Mouse (Mus musculus) liver, embryonic 13.5 days (tissue): ENCODE measurements around the gene Irf3. TPM values are rescaled to one million over a fixed set of nuclear protein-coding genes. Genes with fewer than 3 reads are reported as not detected.

ENCODE experiments used
- ATAC-seq: fragments of 200-750 bp; cut with Nextera tagmentation; 2 replicates; pipeline ENCODE4 v1.8.0; 2017; ENCODE audit warnings: low read depth, mild to moderate bottlenecking, moderate number of reproducible peaks, moderate library complexity
- DNase-seq: peaks from one replicate; pipeline ENCODE4 v3.0.0; 2022
- H3K27ac ChIP-seq: fragments of 300-500 bp; sonication (generic); 2 replicates; pipeline ENCODE4 v1.5.1; 2015; ENCODE audit warnings: moderate library complexity, mild to moderate bottlenecking, inconsistent platforms
- H3K27me3 ChIP-seq: fragments of 300-500 bp; sonication (generic); 2 replicates; pipeline ENCODE4 v1.6.1; 2015; ENCODE audit warnings: mild to moderate bottlenecking, inconsistent platforms
- H3K36me3 ChIP-seq: fragments of 300-500 bp; sonication (generic); 2 replicates; pipeline ENCODE4 v1.6.1; 2015; ENCODE audit warnings: mild to moderate bottlenecking, inconsistent platforms
- H3K4me1 ChIP-seq: fragments of 300-500 bp; sonication (generic); replicated peaks from 2 replicates; pipeline ENCODE4 v1.6.1; 2015; ENCODE audit warnings: inconsistent platforms
- H3K4me2 ChIP-seq: fragments of 300-500 bp; sonication (generic); 2 replicates; pipeline ENCODE4 v1.6.1; 2015; ENCODE audit warnings: inconsistent platforms, mild to moderate bottlenecking, moderate library complexity
- H3K4me3 ChIP-seq: fragments of 300-500 bp; sonication (generic); replicated peaks from 2 replicates; pipeline ENCODE4 v1.5.1; 2015; ENCODE audit warnings: mild to moderate bottlenecking, inconsistent platforms
- H3K9ac ChIP-seq: fragments of 300-500 bp; sonication (generic); 2 replicates; pipeline ENCODE4 v1.6.1; 2015; ENCODE audit warnings: mild to moderate bottlenecking, inconsistent platforms
- H3K9me3 ChIP-seq: fragments of 300-500 bp; sonication (generic); replicated peaks from 2 replicates; pipeline ENCODE4 v1.6.1; 2016; ENCODE audit warnings: inconsistent platforms
- WGBS: fragments of 180-500 bp; shearing (Covaris S2); methylation state at CpG from one replicate; pipeline ENCODE4 v1.1.7; 2015; ENCODE audit not compliant: insufficient replicate concordance; 5-methylcytosine and 5-hydroxymethylcytosine counted together
- polyA plus RNA-seq: library from polyadenylated mRNA; unstranded; fragments of >200 nt; fragmentation: Nextera tagmentation; extraction: Ambion mirVana; gene quantifications from 2 replicates; pipeline ENCODE4 v1.2.1, GENCODE M21; 2015

The Irf3 gene
- polyA plus RNA-seq, 1 experiment from 2014 or later, result 41.0 TPM

DNA sequence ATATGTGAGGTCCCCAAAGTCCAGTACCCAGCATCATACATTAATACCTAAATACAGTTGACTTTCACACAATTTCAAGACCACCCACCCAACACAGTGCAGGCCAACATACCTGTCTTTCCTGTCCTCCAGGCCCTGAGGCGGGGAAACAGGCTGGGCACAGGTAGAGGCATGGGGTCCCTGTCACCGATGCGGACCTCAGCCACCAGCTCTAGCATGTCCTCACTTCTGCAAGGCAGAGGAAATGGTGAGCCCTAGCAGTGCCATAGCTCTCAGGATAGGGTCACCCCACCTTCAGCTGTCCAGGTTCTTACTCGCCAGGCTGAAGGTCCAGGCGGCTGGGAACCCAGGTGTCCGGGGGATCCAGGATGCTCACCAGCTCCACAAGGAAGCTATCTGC lies 14.6 kb downstream of the Irf3 start:
- peaks cover 47% of the 10 kb centered on the region for H3K4me1 ChIP-seq
- peaks cover 70% of the 10 kb centered on the region for H3K36me3 ChIP-seq
- no peaks in the 10 kb centered on the region for H3K27me3 ChIP-seq
- 92% methylated on average over 6 of the region's 6 CpGs for WGBS
- H3K9me3 ChIP-seq, result no peaks in the 10 kb centered on the region
- DNase-seq, result no peak
- no peak overlapping the region for H3K4me3 ChIP-seq
- H3K27ac ChIP-seq, result no peak overlapping the region
- ATAC-seq, result no peak
- H3K9ac ChIP-seq, result no peak overlapping the region
- no peak overlapping the region for H3K4me2 ChIP-seq

DNA sequence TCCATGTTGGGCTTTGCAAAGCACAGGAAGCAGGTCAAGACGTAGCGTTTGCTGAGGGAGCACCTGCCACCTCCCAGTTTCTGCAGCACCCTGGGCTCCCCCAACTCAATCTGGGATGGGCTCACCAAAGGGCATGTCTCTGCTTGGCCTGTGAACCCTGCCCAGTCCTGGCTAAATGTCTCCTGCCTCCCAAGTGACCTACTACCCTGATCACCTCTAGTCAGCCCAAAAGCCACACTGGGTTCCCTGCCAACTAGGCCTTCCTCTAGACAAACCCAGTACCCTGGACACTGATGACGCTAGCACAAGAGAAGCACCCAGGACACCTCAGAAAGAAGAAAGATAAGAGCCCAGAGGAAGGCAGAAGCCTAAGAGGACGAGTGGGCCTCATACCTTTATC lies 15.4 kb downstream of the Irf3 start:
- peaks cover 62% of the 10 kb centered on the region for H3K36me3 ChIP-seq

DNA sequence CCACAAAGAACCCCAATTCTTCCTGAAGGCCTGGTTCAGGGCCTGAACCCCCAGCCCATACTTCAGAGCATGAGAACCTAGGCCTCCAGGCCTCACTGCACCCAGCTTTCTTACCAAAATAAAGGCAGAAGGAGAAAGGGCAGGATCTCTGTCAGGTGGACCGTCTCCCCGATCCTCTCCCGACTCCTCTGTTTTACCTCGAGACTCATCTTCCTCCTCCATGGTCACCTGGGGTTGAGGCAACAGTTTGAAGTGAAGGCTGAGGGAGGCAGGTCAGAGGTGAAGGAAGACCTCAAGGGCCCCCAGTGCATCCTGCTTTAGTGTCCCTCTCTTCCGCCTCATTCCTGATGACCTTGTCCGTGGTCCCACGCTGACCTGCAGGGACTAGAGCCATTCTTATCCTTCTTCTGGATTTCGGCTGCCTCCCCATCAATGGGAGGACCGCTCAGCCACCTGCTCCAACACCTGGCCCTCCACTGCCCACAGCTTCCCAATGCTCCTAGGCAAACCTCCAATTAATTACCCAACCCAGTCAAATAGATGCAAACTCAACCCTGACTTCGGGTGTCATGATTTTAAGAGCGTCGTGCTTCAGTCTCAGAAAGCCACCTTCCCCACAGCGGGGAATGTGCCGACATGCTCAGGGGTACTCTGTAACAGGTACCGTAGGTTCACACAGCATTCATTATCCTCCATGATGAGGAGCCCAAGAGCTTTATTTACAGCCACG lies 16.1 kb downstream of the Irf3 start:
- no peak overlapping the region for H3K4me3 ChIP-seq
- ATAC-seq (no peak), DNase-seq (no peak)
- WGBS, result 90% methylated on average over 16 of the region's 16 CpGs
- H3K9ac ChIP-seq, result peak overlapping the region; percentile 96
- H3K9me3 ChIP-seq, result no peaks in the 10 kb centered on the region
- H3K4me2 ChIP-seq, result peak overlapping the region; percentile 28
- H3K4me1 ChIP-seq, result peaks cover 57% of the 10 kb centered on the region
- H3K27me3 ChIP-seq, result peaks cover 6% of the 10 kb centered on the region
- peaks cover 55% of the 10 kb centered on the region for H3K36me3 ChIP-seq
- H3K27ac ChIP-seq, result peak overlapping the region; percentile 97

More for the DNA sequence above, 15.4 kb downstream of the Irf3 start:
- ATAC-seq (no peak), DNase-seq (no peak)
- 65% methylated on average over 4 of the region's 4 CpGs for WGBS
- no peaks in the 10 kb centered on the region for H3K9me3 ChIP-seq
- no peak overlapping the region for H3K4me3 ChIP-seq
- H3K4me1 ChIP-seq, result peaks cover 50% of the 10 kb centered on the region
- H3K9ac ChIP-seq, result peak overlapping the region; percentile 96
- H3K4me2 ChIP-seq, result peak overlapping the region; percentile 28
- H3K27ac ChIP-seq, result peak overlapping the region; percentile 97
- H3K27me3 ChIP-seq, result no peaks in the 10 kb centered on the region

DNA sequence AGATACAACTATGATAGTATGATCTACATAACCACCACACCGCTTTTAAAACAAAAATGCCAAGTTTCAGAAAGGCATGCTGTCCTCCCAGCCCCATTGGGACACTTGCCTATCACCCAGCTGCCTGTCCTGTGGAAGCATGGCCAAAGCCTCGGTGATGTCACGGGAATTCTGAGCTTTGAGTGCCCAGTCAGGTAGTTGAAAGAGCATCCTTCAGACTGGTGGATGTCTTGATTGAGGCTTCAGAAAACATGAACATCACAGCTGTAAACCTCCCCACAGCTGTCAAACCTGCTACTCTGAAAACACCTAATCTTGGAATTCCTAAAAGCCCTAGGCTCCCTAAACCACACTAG lies 16.6 kb downstream of the Irf3 start:
- DNase-seq (no peak), ATAC-seq (no peak)
- Histone ChIP-seq H3K4me1 (peaks cover 63% of the 10 kb centered on the region), H3K36me3 (peaks cover 50% of the 10 kb centered on the region), H3K27me3 (peaks cover 11% of the 10 kb centered on the region), H3K9ac (peak overlapping the region; percentile 96; the same call in 1 of the 2 replicates), H3K9me3 (no peaks in the 10 kb centered on the region), H3K4me3 (0 out of 2 replicates have a peak overlapping the region, but pooled peaks have one; percentile 92), H3K4me2 (peak overlapping the region; percentile 97; the same call in 1 of the 2 replicates), H3K27ac (peak overlapping the region; percentile 97)
- 93% methylated on average over 3 of the region's 3 CpGs for WGBS

DNA sequence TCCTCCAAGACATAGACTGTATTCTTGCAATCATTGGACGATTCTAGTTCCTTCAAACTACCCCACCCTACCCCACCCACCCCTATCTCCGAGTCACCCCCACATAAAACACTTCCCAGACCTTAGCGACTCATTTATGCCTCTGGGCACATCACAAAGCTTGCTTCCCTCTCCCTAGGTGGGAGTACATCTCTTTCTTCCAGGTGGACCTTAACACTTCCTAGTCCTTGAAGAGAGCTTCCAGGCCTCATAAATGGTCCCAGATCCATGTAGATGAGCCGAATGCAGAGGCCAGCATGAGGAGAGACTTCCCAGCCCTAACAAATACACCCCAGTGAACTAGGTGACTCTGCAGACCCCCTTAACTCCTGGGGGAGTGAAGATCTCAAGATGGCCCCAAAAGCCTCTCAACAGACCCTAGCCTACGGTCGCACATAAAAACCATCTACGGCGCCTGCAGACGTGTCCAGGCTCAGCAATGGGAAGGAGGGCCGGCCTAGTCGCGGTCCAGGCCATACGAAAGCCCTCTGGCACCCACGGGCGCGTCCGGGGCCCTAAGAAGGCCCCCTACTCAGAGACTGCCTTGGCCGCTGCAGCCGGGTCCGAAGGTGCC lies 18.0 kb downstream of the Irf3 start:
- Histone ChIP-seq H3K4me1 (peaks cover 60% of the 10 kb centered on the region), H3K27ac (peak overlapping the region; percentile 97), H3K9me3 (no peaks in the 10 kb centered on the region), H3K9ac (peak overlapping the region; percentile 96), H3K4me3 (peak overlapping the region; percentile 92), H3K36me3 (peaks cover 36% of the 10 kb centered on the region), H3K27me3 (peaks cover 25% of the 10 kb centered on the region), H3K4me2 (peak overlapping the region; percentile 97)
- DNase-seq (no peak), ATAC-seq (no peak)
- WGBS, result under 1% methylated on average over 20 of the region's 20 CpGs

DNA sequence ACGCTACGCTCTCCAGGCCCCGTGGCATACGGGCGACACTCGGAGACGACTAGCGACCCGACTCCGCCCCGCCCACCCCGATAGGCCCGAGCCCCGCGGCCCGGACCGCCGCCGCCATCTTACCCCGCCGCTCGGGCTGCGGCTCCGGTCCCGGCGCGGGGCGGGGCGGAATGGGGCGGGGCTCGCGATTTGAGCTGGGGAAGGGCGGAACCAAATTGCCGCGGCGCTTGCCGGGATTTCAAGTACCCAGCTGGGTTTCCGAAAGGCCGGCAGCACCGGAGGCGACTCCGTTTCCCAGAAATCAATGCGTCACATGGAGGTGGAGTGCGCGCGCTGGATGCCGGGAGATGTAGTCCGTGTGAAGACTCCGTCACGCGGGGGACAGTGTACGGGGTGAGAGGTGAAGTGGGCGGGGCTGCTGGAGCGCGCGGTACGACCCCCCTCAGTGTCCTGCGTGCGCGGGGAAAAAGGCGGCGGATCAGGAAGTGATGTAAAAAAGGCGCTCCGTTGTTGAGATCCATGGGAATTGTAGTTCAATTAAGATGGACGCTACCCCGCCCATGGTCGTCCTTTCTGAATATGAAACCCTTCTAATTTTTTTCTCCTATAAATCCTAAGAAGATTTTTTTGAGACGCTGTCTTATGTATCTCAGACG lies 18.6 kb downstream of the Irf3 start, which contains the start of gene Scaf1:
Gene Scaf1 (minus strand): TSS at position 407 of the 656 bp plus-strand sequence.
- Histone ChIP-seq H3K9me3 (no peaks in the 10 kb centered on the region), H3K4me1 (peaks cover 60% of the 10 kb centered on the region), H3K27me3 (peaks cover 31% of the 10 kb centered on the region), H3K4me3 (peak within 1 kb of the TSS; percentile 92), H3K36me3 (peaks cover 29% of the 10 kb centered on the region), H3K4me2 (peak within 1 kb of the TSS; percentile 97), H3K9ac (peak within 1 kb of the TSS; percentile 96), H3K27ac (peak within 1 kb of the TSS; percentile 97)
- peak; percentile 77 for ATAC-seq
- DNase-seq, result peak; percentile 99
- under 1% methylated on average over 68 of the region's 69 CpGs for WGBS

DNA sequence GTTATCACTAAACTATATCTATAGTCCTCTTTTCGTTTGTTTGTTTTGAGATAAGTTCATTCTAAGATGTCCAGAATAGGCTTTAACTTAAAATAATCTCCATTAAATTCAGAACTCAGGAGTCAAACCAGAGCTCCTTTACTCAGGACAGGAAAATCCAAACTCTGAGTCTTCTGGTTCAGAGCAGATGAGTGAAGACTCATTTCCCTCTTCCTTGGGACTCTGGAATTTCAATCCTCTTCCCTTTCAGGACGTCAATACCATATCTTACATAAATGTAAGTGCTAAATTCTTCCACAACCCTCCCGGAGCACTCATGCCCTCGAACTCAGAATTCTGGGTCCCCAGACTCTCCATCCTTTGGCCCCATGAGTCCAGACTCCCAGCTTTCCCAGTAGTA lies 19.3 kb downstream of the Irf3 start:
- no peaks in the 10 kb centered on the region for H3K9me3 ChIP-seq
- H3K9ac ChIP-seq, result peak overlapping the region; percentile 96
- peaks cover 60% of the 10 kb centered on the region for H3K4me1 ChIP-seq
- peaks cover 33% of the 10 kb centered on the region for H3K27me3 ChIP-seq
- peak overlapping the region; percentile 97 for H3K4me2 ChIP-seq
- peaks cover 23% of the 10 kb centered on the region for H3K36me3 ChIP-seq
- peak overlapping the region; percentile 97 for H3K27ac ChIP-seq
- ATAC-seq (no peak), DNase-seq (no peak)
- WGBS, result under 1% methylated on average over 4 of the region's 4 CpGs
- H3K4me3 ChIP-seq, result peak overlapping the region; percentile 92

DNA sequence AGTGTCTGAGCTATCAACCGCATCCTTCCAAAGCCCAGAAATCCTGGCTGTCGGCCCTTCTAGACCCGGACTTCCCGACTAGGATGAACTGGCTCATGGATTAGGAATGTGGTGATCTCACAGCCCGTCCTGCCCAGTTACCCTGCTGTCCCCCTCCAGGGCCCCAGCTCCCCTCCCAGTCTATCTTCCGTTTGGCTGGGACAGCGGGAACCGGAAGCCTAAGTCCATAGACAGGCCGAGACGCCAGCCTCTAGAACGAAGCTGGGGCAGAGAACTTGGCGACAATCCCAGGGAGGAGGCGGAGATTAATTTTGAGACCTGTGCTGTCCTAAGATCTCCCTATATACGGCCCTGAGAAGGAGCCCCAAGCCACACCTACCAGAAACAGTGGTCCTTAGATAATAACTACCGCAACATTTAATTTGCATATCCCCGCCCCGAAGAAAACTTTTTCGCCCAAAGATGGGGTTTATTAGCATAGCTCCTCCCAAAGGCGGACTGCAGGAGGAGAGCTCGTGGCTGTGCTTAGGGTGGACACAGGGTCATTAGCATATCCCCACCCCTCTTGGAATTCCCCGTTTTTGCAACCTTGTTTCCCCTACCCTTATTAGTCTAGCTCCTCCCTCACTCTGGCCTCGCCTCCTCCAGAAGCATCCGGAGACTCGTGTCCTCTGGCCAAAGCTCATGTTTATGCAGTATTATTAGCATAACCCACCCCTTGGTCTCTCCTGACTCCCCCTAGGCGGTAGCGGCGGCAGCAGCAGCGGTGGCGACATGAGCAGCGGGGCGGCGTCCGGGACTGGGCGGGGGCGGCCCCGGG lies 20.0 kb downstream of the Irf3 start, which contains the start of gene Rras:
Gene Rras (plus strand): TSS at position 720 of the 820 bp plus-strand sequence.
- H3K9me3 ChIP-seq, result no peaks in the 10 kb centered on the region
- WGBS, result under 1% methylated on average over 34 of the region's 36 CpGs
- H3K4me3 ChIP-seq, result peak within 1 kb of the TSS; percentile 92
- H3K27ac ChIP-seq, result peak within 1 kb of the TSS; percentile 97
- H3K27me3 ChIP-seq, result peaks cover 33% of the 10 kb centered on the region
- H3K4me1 ChIP-seq, result peaks cover 58% of the 10 kb centered on the region
- peak within 1 kb of the TSS; percentile 97 for H3K4me2 ChIP-seq
- peaks cover 16% of the 10 kb centered on the region for H3K36me3 ChIP-seq
- H3K9ac ChIP-seq, result peak within 1 kb of the TSS; percentile 96
- ATAC-seq, result peak; percentile 86
- peak; percentile 95 for DNase-seq

DNA sequence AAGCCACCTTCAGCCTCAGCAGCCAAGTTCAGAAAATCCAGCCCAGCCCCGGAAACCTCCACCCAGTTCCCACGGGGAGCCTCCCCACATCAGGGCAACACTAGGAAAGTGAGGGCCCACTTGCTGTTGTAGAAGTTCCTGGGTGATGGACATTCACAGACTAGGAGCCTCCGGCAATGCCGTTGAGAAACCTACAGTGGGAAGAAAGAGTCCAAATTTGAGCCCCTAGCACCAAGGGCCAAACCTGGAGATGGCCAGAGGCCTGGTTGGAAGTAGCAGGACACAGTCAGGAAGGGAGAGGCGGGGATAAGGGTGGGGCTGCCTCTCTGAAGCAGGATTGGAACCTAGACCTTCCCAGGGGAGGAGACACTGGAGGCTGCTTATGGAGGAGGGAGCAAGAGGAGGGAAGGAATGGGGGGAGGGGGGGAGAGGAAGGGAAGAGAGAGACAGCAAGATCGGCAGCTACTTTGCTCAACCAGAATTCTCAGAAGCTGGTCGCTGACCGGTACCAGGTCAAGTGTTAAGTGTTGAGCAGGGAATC lies 21.7 kb downstream of the Irf3 start:
- Histone ChIP-seq H3K27me3 (peaks cover 33% of the 10 kb centered on the region), H3K4me1 (peaks cover 43% of the 10 kb centered on the region), H3K36me3 (no peaks in the 10 kb centered on the region), H3K4me2 (peak overlapping the region; percentile 97), H3K9ac (peak overlapping the region; percentile 40; the same call in 1 of the 2 replicates), H3K27ac (peak overlapping the region; percentile 40), H3K9me3 (no peaks in the 10 kb centered on the region), H3K4me3 (peak overlapping the region; percentile 92; the same call in 1 of the 2 replicates)
- no peak for ATAC-seq
- DNase-seq, result no peak
- WGBS, result 25% methylated on average over 8 of the region's 8 CpGs

DNA sequence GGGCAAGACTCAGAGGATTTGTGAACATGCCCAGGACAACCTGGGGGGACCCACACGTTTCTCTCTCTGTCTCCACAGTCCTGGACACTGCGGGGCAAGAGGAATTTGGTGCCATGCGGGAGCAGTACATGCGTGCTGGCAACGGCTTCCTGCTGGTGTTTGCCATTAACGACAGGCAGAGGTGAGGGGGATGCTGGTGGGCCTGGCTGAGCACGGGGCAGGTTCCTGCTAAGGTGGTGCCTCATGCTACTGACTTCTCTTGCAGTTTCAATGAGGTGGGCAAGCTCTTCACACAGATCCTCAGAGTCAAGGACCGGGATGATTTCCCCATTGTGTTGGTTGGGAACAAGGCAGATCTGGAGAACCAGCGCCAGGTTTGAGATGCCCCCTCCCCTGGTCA lies 22.8 kb downstream of the Irf3 start:
- Histone ChIP-seq H3K27me3 (peaks cover 33% of the 10 kb centered on the region), H3K9me3 (no peaks in the 10 kb centered on the region), H3K4me2 (no peak overlapping the region), H3K9ac (no peak overlapping the region), H3K36me3 (no peaks in the 10 kb centered on the region), H3K4me1 (peaks cover 33% of the 10 kb centered on the region), H3K4me3 (no peak overlapping the region), H3K27ac (no peak overlapping the region)
- ATAC-seq, result no peak
- DNase-seq, result no peak
- WGBS, result 63% methylated on average over 9 of the region's 9 CpGs
